Mouse (Mus musculus) spleen, adult 2 months (tissue): ENCODE data around the gene Parp1. TPM values are rescaled to one million over a fixed set of nuclear protein-coding genes. Genes with fewer than 3 reads are reported as not detected.

Experiments used
- DNase-seq, 2 experiments: peaks; one replicate each; pipeline versions ENCODE4 v3.0.0 to v3.0.0-alpha.2; 2012 to 2021; ENCODE audit warnings: low spot score in 2 of 2, low read depth in 1 of 2
- H3K27ac ChIP-seq: fragments of 200-500 bp; 2 replicates; pipeline ENCODE4 v1.5.1; 2012; ENCODE audit warnings: low read length, inconsistent platforms; ENCODE audit not compliant: insufficient read depth
- H3K27me3 ChIP-seq: fragments of 200-500 bp; 2 replicates; pipeline ENCODE4 v1.6.1; 2012; ENCODE audit warnings: mild to moderate bottlenecking, moderate library complexity, low read length, inconsistent platforms; ENCODE audit not compliant: control insufficient read depth, insufficient read depth
- H3K36me3 ChIP-seq: fragments of 200-500 bp; 2 replicates; pipeline ENCODE4 v1.6.1; 2012; ENCODE audit warnings: mild to moderate bottlenecking, low read length, inconsistent platforms; ENCODE audit not compliant: control insufficient read depth, insufficient read depth
- H3K4me1 ChIP-seq: fragments of 200-500 bp; 2 replicates; pipeline ENCODE4 v1.6.1; 2011; ENCODE audit warnings: inconsistent platforms; ENCODE audit not compliant: control insufficient read depth, insufficient read depth, insufficient read length
- H3K4me3 ChIP-seq: fragments of 200-500 bp; 2 replicates; pipeline ENCODE4 v1.5.1; 2011; ENCODE audit warnings: mild to moderate bottlenecking, inconsistent platforms; ENCODE audit not compliant: insufficient read depth, insufficient read length; ENCODE audit errors: extremely low read depth
- CTCF ChIP-seq: fragments of 200-500 bp; IDR thresholded peaks from 2 replicates; pipeline ENCODE4 v1.5.1; 2011; ENCODE audit warnings: mild to moderate bottlenecking, inconsistent platforms; ENCODE audit not compliant: insufficient read depth, insufficient read length, insufficient replicate concordance; ENCODE audit errors: extremely low read depth
- POLR2A ChIP-seq: fragments of 200-500 bp; IDR thresholded peaks from 2 replicates; pipeline ENCODE4 v1.6.1; 2011; ENCODE audit warnings: low read depth, low read length, inconsistent platforms
- WGBS: fragments of 180-500 bp; shearing (Covaris S2); methylation state at CpG from one replicate; pipeline ENCODE4 v1.1.7; 2018; 5-methylcytosine and 5-hydroxymethylcytosine counted together
- polyA plus RNA-seq: library from polyadenylated mRNA; depleted of rRNA; stranded (reverse); fragments of >200 nt; gene quantifications from 2 replicates; pipeline ENCODE4 v1.2.3, GENCODE M21; 2012

Gene Parp1
- polyA plus RNA-seq, 1 experiment, result 44.5 TPM

- no peak for TF ChIP-seq CTCF
- no peak for TF ChIP-seq POLR2A
- peaks cover 16% of the 10 kb centered on the region for H3K4me1 ChIP-seq
- DNase-seq, result peak in 1 of 2 experiments; percentile 55
- H3K4me3 ChIP-seq, result no peak overlapping the region
- WGBS, result 58% methylated on average over 8 of the region's 8 CpGs
- no peaks in the 10 kb centered on the region for H3K27me3 ChIP-seq
- no peaks in the 10 kb centered on the region for H3K36me3 ChIP-seq
- H3K27ac ChIP-seq, result peak overlapping the region; percentile 71
Observed at GRCm38 (mm10) chr1:180530457-180531263, 38.1 kb upstream of the Parp1 start.

DNA sequence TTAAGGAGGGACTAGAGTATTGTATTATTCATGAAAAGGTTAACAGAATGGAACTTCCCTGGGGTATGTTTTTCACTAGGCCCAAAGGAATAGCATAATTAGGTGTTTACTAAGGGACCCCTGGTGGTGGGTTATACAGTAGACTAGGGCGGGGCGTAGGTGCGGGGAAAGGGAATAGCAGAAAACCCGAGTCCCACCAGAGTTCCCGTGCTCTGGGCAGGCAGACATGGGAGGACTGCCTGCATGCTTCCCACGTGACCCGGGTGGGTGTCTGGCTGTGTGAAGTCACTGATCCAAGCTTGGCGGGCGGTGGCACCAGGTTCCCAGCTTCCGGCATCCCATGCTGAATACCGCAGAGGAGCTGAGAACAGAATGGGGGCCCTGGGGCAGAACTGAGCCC lies 36.1 kb upstream of the Parp1 start:
- Histone ChIP-seq H3K4me1 (peaks cover 29% of the 10 kb centered on the region), H3K27ac (no peak overlapping the region), H3K4me3 (no peak overlapping the region), H3K27me3 (no peaks in the 10 kb centered on the region), H3K36me3 (no peaks in the 10 kb centered on the region)
- no peak for DNase-seq
- WGBS, result 94% methylated on average over 11 of the region's 11 CpGs
- no peak for TF ChIP-seq CTCF
- TF ChIP-seq POLR2A, result no peak

DNA sequence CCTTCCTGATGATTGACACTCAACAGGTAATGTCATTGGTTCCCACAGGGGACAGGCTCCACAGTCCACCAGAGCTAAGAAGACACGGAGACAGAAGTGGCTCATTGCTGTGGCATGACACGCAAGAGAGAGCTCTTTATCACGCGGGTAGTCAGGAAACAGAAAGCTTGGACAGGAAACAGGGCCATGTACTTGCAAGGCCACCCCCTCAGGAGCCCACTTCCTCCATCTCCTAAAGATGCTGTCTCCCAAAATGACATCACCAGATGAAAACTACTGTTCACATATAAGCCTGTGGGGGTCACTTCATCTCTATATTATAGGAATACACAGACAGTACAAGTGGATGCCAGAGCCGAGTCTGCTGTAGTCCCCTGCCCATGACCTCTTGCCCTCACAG lies 32.0 kb upstream of the Parp1 start:
- no peaks in the 10 kb centered on the region for H3K36me3 ChIP-seq
- peaks cover 17% of the 10 kb centered on the region for H3K4me1 ChIP-seq
- 10% methylated on average over 5 of the region's 5 CpGs for whole genome bisulfite sequencing
- no peaks in the 10 kb centered on the region for H3K27me3 ChIP-seq
- TF ChIP-seq POLR2A (no peak), CTCF (no peak)
- peak overlapping the region; percentile 37 for H3K27ac ChIP-seq
- H3K4me3 ChIP-seq, result no peak overlapping the region
- DNase-seq, result peak in 1 of 2 experiments; percentile 39

DNA sequence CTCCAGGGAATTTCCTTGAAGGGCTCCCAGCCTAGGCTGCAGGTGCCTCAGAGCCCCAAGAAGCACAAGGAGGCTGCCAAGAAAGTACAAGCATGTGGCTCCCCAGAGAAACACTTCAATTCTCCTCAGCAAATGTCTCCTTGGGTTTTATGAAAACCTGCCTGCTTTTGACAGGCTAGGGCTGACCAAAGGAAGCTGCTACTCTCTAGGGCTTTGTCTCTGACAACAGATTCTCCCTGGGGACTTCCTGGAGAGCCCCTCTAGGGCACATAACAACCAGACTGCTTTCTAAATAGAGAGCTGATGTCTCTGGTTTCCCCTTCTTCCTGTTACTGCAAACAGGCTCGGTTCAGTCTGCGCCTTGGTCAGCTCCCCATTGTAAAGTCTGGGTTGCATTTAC lies 27.5 kb upstream of the Parp1 start:
- Histone ChIP-seq H3K36me3 (no peaks in the 10 kb centered on the region), H3K4me3 (no peak overlapping the region), H3K27me3 (no peaks in the 10 kb centered on the region), H3K4me1 (peaks cover 36% of the 10 kb centered on the region), H3K27ac (peak overlapping the region; percentile 94)
- no peak for TF ChIP-seq POLR2A
- no peak for TF ChIP-seq CTCF
- DNase-seq, result peak; percentile 76 to 82
- 19% methylated on average over 2 of the region's 2 CpGs for WGBS

DNA sequence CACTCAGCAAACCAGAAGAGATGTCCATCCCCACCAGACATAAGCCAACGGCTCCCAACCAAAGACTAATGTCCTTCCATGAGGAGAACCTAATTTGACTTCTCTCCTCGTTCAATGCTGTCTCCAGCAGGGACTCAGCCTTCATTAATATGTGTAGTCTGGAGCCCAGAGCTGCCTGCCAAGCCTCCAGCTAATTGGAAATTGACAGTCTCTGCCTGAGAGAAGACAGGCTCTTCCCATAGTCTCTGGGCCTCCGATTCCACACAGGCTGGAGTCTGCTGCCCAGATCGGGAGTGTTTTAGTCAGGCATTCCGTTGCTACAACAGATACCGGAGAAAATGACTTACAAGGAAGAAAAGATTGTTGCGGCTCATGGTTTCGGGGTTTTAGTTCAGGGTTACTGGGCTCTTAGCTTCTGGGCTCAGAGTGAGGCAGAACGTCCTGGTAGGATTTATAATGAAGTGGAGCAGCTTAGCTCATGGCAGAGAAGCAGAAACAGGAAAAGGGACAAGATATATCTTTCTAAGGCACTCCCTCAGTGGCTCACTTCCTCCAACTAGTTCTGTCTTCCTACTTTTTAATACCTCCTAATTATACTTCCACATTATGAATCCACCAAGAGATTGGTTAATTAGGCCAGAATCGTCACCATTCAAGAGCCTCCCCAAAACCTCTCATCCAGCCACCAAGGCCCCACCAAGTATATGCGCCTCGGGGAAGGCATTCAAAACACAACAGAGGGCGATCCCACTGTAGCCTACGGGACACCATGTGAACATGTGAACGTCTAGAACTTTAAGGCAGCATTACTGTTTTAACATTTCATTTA lies 26.6 kb upstream of the Parp1 start:
- DNase-seq, result no peak
- Histone ChIP-seq H3K27ac (peak overlapping the region; percentile 94), H3K27me3 (no peaks in the 10 kb centered on the region), H3K4me1 (peaks cover 34% of the 10 kb centered on the region; the same call in 1 of the 2 replicates), H3K4me3 (no peak overlapping the region), H3K36me3 (no peaks in the 10 kb centered on the region)
- TF ChIP-seq CTCF (no peak), POLR2A (no peak)
- 71% methylated on average over 15 of the region's 15 CpGs for WGBS

DNA sequence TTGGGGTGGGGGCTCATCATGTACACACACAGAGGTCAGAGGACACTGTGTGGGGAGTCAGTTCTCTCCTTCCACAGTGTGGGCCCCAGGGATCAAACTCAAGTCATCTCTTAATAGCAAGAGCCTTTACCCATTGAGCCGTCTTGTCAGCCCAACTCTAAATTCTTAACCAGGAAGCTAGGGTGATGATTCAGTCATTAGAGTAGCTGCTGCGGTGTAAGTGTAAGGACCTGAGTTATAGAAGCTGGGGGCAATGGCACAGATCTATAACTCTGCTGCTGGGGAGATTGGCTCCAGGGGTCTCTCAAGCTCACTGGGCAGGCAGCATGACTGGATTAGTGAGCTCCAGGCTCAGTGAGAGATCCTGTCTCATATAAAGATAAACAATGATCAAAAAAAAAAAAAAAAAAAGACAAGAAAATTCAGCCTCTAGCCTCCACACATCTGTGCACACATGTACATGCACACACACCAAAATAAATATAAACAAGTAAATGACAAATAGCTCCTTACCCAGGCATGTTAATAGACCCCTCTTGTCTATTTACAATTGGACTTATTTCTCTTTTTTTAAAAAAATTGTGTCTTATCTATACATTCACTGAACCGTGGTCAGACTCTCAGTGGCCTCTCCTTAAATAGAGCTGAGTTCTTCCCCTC lies 25.9 kb upstream of the Parp1 start:
- peaks cover 37% of the 10 kb centered on the region; the same call in 1 of the 2 replicates for H3K4me1 ChIP-seq
- peak overlapping the region; percentile 94 for H3K27ac ChIP-seq
- H3K4me3 ChIP-seq, result no peak overlapping the region
- no peak for TF ChIP-seq CTCF
- TF ChIP-seq POLR2A, result no peak
- DNase-seq, result no peak
- WGBS, result 36% methylated on average over 3 of the region's 3 CpGs
- no peaks in the 10 kb centered on the region for H3K36me3 ChIP-seq
- no peaks in the 10 kb centered on the region for H3K27me3 ChIP-seq
